Mouse (Mus musculus): ENCODE results near the gene Opalin.

The Opalin gene

DNA sequence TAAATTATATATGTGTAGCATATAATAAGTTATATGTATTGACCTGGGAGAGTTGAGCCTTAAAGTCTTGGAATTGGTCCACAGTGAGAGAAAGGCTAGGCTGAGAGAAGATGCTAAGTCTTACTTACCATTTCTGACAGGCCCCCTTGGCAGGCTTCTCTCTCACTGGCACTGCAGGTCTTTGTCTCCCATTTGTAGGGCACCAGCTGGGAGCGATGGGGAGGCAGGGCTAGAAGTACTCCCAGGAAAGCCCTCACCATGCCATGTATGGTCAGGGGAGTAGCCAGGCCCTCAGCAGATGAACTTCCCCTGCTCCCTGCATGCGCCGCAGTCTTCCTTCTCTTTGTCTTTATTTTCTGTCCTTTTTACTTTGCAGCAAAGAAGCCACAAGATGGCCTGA is at the start of gene Opalin:
Gene Opalin (minus strand): TSS at position 208 of the 400 bp plus-strand sequence.
- in situ Hi-C loops (cut with MboI, MseI), result no loop called here

GRCm38 (mm10) chr19:41123009-41123408 is 46.1 kb upstream of the Opalin start:
- in situ Hi-C loops (cut with MboI, MseI), result no loop called here

- in situ Hi-C loops (cut with MboI, MseI), result no loop called here
Observed at GRCm38 (mm10) chr19:41119924-41120323, 43.0 kb upstream of the Opalin start.

- in situ Hi-C loops (cut with MboI, MseI), result no loop called here
Observed at GRCm38 (mm10) chr19:41118346-41118745, 41.4 kb upstream of the Opalin start.

DNA sequence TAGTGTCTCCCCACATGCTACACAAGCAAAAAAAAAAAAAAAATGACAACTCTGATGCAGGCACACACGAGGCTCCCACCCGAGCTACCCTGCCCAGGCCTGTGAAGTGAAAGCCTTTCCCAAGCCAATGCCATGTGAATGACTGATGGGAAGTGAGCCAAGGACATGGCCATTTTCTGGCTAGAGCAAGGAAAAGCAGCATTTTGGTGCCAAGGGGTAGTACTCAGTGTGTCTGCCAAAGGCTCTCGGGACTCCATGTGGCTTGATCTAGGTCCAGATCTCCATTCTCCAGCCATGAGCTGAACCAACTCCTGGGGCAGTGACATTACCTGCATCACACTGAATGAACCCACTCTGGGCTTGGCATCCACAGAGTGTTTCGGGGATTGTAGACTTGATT is 40.4 kb upstream of the Opalin start:
- in situ Hi-C loops (cut with MboI, MseI), result no loop called here

- in situ Hi-C loops (cut with MboI, MseI), result no loop called here
Observed at GRCm38 (mm10) chr19:41114611-41115010, 37.7 kb upstream of the Opalin start.

GRCm38 (mm10) chr19:41113911-41114531 is 37.1 kb upstream of the Opalin start:
- in situ Hi-C loops (cut with MboI, MseI), result no loop called here

DNA sequence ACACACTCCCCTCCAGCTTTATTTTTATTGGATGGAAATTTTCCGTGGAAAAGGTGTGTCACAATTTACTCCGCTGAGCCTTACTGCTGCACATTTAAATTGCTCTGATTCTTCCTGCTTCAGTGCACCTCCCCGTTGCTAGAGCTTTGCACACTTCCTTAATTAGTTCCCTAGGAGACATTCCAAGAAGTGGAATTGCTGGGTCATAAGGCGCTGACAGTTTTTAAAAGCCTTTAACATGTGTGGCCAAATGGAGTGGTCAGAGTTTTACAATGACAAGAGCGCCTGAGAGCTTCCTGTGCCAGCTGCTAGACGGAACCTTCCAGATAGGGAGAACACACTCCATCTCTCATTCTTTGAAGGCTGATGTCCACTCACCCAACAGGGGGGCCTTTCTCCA is 35.7 kb upstream of the Opalin start:
- in situ Hi-C loops (cut with MboI, MseI), result no loop called here

DNA sequence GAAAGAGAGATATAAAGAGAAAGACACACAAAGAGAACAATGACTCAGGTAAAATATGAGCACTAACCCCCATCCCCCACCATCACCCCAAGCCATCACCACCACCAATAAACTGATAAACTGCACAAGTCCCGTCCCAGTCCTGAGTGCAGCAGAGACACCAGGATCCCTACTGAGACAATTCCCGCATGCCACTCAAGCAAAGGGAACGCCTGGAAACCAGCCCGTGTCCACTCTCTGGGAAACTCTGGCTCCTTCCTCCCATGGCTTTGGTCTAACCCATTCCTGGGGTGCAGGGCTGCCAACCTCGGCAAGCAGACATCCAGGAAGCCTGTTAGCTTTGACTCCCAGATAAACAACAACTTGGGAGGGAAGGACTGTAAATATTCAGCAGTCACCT is 33.1 kb upstream of the Opalin start:
- in situ Hi-C loops (cut with MboI, MseI), result no loop called here

DNA sequence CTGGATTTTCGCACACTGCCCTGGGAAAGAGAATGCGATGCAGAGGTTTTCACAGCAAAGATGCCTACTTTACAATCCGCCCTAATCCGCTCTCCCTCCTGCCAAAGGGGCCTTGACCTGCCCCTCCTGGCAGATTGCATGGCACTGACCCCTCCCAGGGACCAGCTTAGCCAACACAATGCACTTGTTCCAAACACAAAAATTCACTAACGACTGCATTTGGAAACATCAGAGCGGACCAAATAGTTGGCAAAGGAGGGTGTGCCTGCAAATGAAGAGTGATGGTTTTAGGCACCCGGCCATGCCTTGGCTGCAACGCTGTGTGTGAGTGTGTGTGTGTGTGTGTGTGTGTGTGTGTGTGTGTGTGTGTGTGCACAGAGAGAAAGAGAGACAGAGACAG is 32.6 kb upstream of the Opalin start:
- in situ Hi-C loops (cut with MboI, MseI), result no loop called here

GRCm38 (mm10) chr19:41108666-41109065 is 31.8 kb upstream of the Opalin start:
- in situ Hi-C loops (cut with MboI, MseI), result no loop called here

GRCm38 (mm10) chr19:41107530-41107929 is 30.6 kb upstream of the Opalin start:
- in situ Hi-C loops (cut with MboI, MseI), result no loop called here

GRCm38 (mm10) chr19:41104922-41105321 is 28.0 kb upstream of the Opalin start:
- in situ Hi-C loops (cut with MboI, MseI), result no loop called here

GRCm38 (mm10) chr19:41101390-41101789 is 24.5 kb upstream of the Opalin start:
- in situ Hi-C loops (cut with MboI, MseI), result no loop called here

DNA sequence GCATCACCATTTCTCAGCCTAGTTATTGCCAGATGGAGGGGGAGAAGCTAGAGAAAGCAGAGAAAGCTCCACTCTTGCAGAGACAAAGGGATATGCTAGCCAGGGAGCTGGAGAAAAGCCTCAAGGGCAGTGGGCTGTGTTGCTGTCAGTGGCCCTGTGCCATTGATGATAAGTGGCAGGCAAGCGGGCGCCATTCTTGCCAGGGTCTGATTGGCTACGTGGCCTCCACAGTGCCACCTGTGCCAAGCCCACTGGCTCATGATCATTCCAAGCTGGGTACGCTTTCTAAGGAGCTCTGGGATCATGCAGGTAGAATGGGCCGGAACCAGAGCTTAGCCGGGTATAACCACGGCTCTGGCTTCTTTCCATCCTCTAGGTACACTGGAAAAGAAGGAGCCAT is 23.9 kb upstream of the Opalin start:
- in situ Hi-C loops (cut with MboI, MseI), result no loop called here

DNA sequence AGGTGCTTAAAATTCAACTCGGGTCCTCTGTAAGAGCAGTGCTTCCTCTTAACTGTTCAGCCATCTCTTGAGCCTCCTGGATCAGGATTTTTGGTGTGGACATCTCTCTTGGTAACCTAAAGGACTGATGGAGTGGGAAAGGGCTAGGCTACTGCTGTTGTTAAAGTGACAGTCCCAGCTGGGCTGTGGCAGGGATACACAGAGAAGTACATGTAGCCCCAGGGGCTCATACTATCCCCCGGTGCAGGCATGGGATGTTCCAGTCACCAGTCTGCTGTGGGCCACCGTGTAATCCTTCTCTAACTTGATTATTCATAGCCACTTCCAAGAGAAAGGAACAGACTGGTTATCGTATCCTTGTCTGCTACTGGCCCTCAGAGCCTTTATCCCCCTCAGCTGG is 20.1 kb upstream of the Opalin start:
- in situ Hi-C loops (cut with MboI, MseI), result no loop called here

DNA sequence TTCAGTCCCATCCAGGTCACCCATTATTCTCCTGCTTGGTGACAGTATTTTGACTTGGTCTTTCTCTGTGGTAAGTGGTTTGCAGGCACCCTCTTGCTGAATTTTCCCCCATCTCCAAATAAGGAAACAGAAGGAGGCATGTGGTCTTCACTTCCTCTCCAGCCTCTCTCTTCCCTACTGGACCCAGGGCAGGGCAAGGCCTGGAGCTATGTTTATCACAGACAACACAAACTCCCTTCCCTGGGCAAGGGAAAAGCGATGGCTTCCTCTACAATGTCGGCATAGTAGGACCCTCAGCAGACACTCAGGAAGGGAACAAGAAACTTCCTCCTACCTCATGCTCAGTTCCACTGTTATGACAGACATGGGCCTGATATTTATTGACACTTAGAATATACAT is 15.0 kb upstream of the Opalin start:
- in situ Hi-C loops (cut with MboI, MseI), result no loop called here

DNA sequence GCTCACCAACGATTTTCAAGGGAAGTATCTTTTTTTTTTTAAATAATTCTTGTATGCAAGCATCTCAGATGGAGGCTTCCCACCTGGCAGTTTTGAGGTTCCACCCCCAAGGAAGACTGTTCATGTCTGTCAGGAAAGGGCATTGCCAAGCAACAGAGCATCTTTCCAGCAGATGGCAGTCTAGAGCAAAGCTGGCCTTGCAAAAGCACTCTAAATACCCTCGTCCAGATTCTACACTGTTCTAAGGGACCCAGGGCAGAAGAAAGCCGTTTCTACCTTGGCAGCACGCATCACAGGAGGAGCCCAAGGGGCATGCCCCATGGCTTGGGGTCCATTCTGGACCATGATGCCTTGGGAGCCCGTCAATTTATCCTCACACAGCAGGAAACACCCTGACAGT is 12.9 kb upstream of the Opalin start:
- in situ Hi-C loops (cut with MboI, MseI), result no loop called here

- in situ Hi-C loops (cut with MboI, MseI), result no loop called here
Observed at GRCm38 (mm10) chr19:41088491-41088890, 11.6 kb upstream of the Opalin start.

DNA sequence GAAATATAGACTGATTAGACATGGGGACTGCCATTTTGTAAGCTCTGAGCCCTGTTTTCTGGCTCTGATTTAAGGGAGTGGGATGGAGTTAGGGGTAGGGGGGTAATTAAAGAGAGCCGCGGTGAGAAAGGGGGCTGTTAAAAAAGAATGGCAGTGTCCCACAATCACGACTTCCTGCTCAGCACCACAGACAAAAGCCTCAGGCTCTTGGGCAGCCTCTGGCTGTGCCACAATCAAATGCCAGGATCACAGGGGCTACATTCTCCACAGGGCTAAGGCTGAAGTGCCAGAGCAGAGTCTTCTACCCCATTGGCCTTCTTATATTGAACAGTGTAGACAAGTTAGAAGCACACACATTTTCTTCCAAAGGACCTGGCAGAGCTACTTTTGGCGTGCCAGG is 11.0 kb upstream of the Opalin start:
- in situ Hi-C loops (cut with MboI, MseI), result no loop called here

- in situ Hi-C loops (cut with MboI, MseI), result no loop called here
Observed at GRCm38 (mm10) chr19:41086700-41087099, 9.8 kb upstream of the Opalin start.

DNA sequence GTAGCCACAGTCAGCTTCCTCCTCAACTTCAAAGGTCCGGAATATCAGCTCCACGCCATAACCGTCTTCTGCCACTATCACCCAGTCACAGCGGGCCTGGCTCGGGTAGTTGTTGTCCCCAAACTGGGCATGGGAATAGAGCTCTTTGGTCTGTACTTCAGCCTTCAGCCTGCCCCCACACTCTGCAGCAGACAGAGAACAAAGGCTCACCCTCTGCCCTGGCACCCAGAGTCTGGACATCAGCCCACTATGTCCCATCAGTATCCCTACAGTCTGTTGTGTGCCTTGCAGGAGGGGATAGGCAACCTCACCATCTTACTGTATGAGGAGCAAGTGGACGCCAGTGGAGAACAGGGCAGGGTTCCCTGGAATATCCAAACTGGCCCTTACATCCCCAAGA is 9.4 kb upstream of the Opalin start:
- in situ Hi-C loops (cut with MboI, MseI), result no loop called here

DNA sequence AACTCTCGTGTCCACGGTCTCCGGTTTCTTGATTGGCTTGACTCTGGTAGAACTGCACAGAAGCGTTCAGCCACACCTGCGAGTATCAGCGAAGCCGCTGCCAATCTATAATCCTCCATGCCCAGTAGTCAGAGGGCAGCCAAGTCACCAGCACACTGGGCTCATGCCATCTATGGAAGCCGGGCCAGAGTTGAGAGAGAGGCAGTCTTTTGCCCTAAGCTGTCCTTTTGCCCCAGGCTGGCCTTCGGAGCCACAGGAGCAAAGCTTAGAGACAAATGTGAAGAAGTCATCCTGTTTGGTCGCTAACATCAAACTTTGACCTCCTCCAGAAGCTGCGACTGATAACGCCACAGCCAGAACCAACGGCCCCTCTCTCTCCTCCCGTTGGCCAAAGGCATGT is 6.7 kb upstream of the Opalin start:
- in situ Hi-C loops (cut with MboI, MseI), result no loop called here

DNA sequence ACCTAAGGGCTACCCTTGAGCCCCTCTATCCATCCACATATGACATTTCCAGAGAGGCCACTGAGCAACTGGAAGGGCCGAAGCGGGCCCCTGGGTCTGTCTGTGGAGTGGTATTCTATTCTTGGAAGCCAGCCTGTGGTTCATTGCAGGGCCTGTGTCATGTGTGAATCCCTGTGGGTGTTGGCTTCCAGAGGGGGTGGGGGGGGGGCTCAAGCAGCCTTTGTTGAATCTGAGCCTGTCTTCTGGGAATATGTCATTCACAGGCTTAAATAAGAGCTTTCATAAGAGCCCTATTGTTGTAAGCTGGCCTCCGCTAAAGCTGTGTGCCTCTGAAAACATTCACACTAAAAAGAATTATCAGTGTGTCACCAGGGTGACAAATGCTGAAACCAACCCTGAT is 4.7 kb upstream of the Opalin start:
- in situ Hi-C loops (cut with MboI, MseI), result no loop called here

Measured in T-helper 2 cell (primary cell).